Mouse (Mus musculus) induced T-regulatory cell, adult 2 months (primary cell): ENCODE results near the gene Mmd2.

ENCODE experiments used
- DNase-seq: peaks from one replicate; pipeline ENCODE4 v3.0.0-alpha.2; 2012; ENCODE audit warnings: low read depth

Mmd2 gene

DNA sequence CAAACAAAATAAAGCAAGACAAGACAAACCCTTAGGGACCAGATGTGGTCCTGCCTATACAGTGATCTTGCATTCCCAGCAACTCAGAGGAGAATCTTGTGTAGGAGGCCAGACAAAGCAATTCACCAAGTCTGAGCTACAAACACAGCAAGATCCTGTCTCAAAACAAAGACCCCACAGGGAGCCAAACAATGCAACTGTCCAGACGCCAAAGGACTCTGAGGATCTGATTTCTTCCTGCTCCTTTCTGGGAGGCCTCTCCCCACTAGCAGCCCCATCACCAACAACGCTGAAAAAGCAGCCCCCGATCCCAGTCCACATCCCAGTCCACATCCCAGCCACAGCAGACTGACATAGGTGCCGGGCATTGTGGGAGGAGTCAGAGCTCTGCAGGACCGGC, 62.3 kb downstream of the Mmd2 start:
- no peak for DNase-seq

DNA sequence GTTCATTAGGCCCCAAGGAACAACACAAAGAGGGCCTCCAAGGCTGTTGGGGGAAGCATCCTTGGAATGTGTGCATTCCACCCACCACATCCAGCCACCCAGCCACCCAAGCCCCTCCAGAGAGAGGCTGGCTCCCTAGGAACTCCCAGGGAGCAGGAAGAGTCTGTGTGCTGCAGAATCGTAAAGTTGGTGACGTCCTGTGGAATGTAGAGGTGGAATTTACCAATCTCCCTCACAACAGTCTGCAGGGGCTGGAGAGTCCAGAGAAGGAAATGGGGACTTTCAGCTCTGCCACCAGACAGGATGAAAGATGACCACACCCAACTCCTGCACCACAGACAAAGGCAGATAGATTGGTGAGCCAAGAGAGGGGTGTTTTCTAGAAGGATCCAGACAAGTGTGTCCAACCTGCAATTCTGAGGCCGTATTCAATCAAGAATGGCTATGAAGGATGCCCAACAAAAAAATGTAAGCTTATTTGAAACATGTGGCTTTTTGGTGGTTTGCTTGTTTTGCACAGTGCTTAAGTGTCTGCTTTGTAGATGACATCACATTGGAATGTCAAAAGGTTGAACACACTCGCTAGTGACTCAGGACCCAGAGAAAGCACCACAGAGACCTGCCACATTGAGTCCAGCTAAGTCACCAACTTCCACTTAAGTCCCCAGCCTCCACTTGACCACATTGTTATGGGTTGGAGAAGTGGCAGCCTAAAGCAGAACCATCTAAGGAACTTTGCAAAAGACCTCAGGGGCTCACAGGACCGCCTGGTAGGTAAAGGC, 63.4 kb downstream of the Mmd2 start:
- DNase-seq, result no peak

DNA sequence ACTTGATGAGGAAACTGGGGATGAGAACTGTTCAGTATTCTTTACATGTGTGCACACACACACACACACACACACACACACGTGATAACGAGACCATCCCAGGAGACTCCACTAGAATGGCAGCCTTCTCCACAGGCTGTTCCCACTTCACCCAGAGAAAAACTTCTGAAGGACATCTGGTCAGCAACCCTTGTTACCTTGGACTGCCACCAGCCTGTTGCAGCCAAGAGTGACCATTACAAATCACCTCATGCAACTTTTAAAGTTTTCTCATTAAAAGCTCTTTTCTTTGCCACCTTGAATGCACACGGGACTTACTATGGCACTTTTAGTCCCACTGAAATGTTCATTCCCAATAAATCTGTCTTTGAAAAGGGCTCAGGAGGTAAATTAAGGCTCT, 71.3 kb downstream of the Mmd2 start:
- no peak for DNase-seq

DNA sequence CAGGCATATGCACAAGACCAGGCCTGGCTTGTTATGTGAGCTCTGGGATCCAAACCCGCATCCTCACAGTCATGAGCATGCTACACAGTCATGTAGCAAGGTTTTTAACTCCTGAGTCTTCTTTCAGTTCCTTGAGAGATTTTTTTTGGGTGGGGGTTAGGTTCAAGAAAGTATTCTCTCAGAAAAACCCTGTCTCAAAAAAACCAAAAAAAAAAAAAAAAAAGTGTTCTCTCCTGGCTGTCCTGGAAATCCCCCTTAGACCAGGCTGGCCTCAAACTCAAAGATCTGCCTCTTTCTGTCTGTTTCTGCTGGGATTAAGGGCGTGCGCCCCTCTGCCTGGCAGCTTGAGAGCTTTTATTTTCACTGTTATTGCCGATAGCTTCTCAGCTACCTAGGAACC, 73.2 kb downstream of the Mmd2 start:
- DNase-seq, result no peak

- no peak for DNase-seq
Measured at GRCm38 (mm10) chr5:142529915-142530314, 78.7 kb downstream of the Mmd2 start, which contains the start of gene Papolb. TSS of gene Papolb (minus strand) at chr5:142530076.

GRCm38 (mm10) chr5:142524711-142525464, 83.7 kb downstream of the Mmd2 start:
- DNase-seq, result no peak

DNA sequence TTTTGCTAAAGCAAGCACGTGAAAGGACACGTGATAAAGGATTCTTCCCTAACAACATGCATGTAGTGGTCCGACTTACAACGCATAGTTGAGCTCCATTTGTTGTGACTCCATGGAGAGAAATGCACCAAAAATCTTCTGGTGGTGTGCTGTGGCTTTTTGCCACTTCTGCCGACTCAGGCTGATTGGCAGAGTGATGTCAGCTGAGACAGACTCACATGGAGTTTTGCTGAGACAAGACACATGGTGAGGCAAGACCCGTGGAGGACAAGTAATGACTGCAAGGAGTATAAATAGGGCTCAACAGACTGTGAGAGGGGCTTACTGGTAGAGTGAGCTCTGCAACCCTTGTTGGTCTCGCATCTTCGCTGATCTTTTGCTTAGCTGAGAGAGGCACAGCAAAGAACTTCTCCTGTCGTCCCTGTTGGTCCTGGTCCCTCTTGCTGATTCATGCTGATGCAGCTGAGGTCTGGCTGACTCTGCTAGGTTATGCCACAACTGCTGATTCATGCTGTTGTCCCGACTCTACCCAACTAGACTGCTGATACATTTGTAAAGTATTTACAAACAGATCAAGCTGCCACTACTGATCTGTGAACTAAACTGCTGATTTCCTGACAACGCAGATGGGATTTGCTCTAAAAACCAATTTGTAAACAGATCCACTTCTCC, 87.3 kb downstream of the Mmd2 start:
- DNase-seq, result no peak

GRCm38 (mm10) chr5:142520360-142520759, 88.2 kb downstream of the Mmd2 start:
- DNase-seq, result no peak

DNA sequence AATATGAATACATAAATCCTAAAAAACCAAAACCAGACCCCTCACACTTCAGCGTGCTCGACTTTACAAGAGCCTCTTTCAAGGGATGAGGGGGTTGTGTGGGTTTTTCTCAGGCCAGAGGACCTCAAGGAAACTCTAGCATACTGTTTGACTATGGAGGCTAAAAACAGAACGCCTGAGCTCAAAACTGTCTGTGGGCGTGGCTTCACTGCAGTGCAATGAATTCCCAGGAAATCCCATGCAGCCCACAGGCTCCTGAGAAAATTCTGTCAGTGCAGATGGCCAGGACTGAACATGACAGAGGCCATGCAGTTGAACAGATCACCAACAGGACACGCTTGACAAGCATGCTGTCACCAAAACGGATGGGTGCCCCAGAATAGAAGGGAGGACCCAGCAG, 89.6 kb downstream of the Mmd2 start:
- no peak for DNase-seq
